7 mouse cellular contexts compared by ENCODE assay signal in genomic region chr6:60828429-60829264, GRCm38 (mm10). TPM values are rescaled to one million over a fixed set of nuclear protein-coding genes. Genes with fewer than 3 reads are reported as not detected.
DNase-seq lines count a peak whose midpoint lies in the region; ATAC-seq and TF ChIP-seq lines count a peak whose summit lies in the region.

No protein-coding gene starts in this region.

- no peaks in the 10 kb centered on the region for H3K27me3 ChIP-seq in forebrain, embryonic 11.5 days (ENCODE audit: control insufficient read depth, insufficient read depth, low read length)
- H3K27me3 ChIP-seq in hindbrain, postnatal 0 days (ENCODE audit: insufficient read depth, low read length) = no peaks in the 10 kb centered on the region

- peak; percentile 15; the same call in 1 of the 2 replicates for TF ChIP-seq CTCF in hindbrain, postnatal 0 days (IDR thresholded peaks at IDR 0.05; ENCODE audit: low read depth)
- TF ChIP-seq CTCF in left cerebral cortex, adult 2 months (IDR thresholded peaks at IDR 0.05) = no peak

- H3K4me1 ChIP-seq in forebrain, embryonic 11.5 days (replicated peaks; ENCODE audit: control insufficient read depth, insufficient read depth, low read length) = no peaks in the 10 kb centered on the region
- H3K4me1 ChIP-seq in hindbrain, postnatal 0 days (ENCODE audit: insufficient read depth, low read length) = peaks cover 5% of the 10 kb centered on the region

- peak overlapping the region; percentile 66 for H3K9ac ChIP-seq in forebrain, embryonic 11.5 days (ENCODE audit: low read length)
- peak overlapping the region; percentile 64 for H3K9ac ChIP-seq in hindbrain, postnatal 0 days (replicated peaks; ENCODE audit: low read length)

- no peaks in the 10 kb centered on the region for H3K9me3 ChIP-seq in forebrain, embryonic 11.5 days (ENCODE audit: control insufficient read depth, low read length)
- no peaks in the 10 kb centered on the region for H3K9me3 ChIP-seq in hindbrain, postnatal 0 days (ENCODE audit: low read length)

- no peak overlapping the region; the same call in 1 of the 2 replicates for H3K27ac ChIP-seq in forebrain, embryonic 11.5 days (ENCODE audit: low read depth, low read length)
- peak overlapping the region; percentile 89 for H3K27ac ChIP-seq in hindbrain, postnatal 0 days
- peak overlapping the region; percentile 91 for H3K27ac ChIP-seq in left cerebral cortex, adult 2 months

- no peaks in the 10 kb centered on the region for H3K36me3 ChIP-seq in forebrain, embryonic 11.5 days (ENCODE audit: control insufficient read depth, insufficient read depth, low read length)
- no peaks in the 10 kb centered on the region for H3K36me3 ChIP-seq in hindbrain, postnatal 0 days (ENCODE audit: insufficient read depth, low read length)

- 1% methylated on average over 35 of the region's 35 CpGs for whole genome bisulfite sequencing in forebrain, embryonic 11.5 days
- under 1% methylated on average over 33 of the region's 35 CpGs for WGBS in hindbrain, postnatal 0 days

- DNase-seq in adrenal gland, adult 18-20 months (ENCODE audit: low spot score in 2 of 2) = peak; percentile 25 to 37
- DNase-seq in forebrain, embryonic 11.5 days (ENCODE audit: low spot score) = peak; percentile 86
- peak; percentile 84 for DNase-seq in hindbrain, postnatal 0 days (ENCODE audit: low spot score)
- peak; percentile 83 to 86 for DNase-seq in left cerebral cortex, adult 2 months (ENCODE audit: extremely low spot score in 1 of 2, low spot score in 2 of 2)
- peak; percentile 76 for DNase-seq in right cerebral cortex, postnatal 4 days

- ATAC-seq in cerebellum, adult (ENCODE audit: insufficient number of reproducible peaks, low FRiP score, low TSS enrichment) = peak; percentile 92
- ATAC-seq in forebrain, embryonic 11.5 days (replicated peaks; ENCODE audit: low FRiP score) = peak; percentile 93
- peak; percentile 93 for ATAC-seq in hindbrain, postnatal 0 days
- ATAC-seq in megakaryocyte, adult 5-6 weeks (ENCODE audit: poor library complexity, severe bottlenecking) = peak; percentile 59

- peak overlapping the region; percentile 44 for H3K4me3 ChIP-seq in forebrain, embryonic 11.5 days (ENCODE audit: low read depth, low read length)
- H3K4me3 ChIP-seq in hindbrain, postnatal 0 days (ENCODE audit: low read length) = peak overlapping the region; percentile 47
- H3K4me3 ChIP-seq in left cerebral cortex, adult 2 months = peak overlapping the region; percentile 75

- intact Hi-C loops in left cerebral cortex, adult 2 months (cut with DNase I) = loop anchor here (1.0 kb wide), 1 partner anchor 116 kb away; no protein-coding TSS in a partner anchor

- peak overlapping the region; percentile 79 for H3K4me2 ChIP-seq in forebrain, embryonic 11.5 days (ENCODE audit: low read depth, low read length, severe bottlenecking)
- peak overlapping the region; percentile 75 for H3K4me2 ChIP-seq in hindbrain, postnatal 0 days (ENCODE audit: low read depth, low read length)

RNA-seq across cellular contexts. Expression of gene Snca, which starts 1.0 kb away (rescaled TPM):
- total RNA-seq in adrenal gland, adult 18-20 months (2021) = 1 to 10 TPM; 5.5 to 9.2 TPM
- polyA plus RNA-seq in forebrain, embryonic 11.5 days (2014; fragmentation: Nextera tagmentation; extraction: Ambion mirVana) = 22.6 and 22.7 TPM in 2 replicates
- total RNA-seq in hindbrain, postnatal 0 days (2014; rRNA removed) = 131 and 149 TPM in 2 replicates
- polyA plus RNA-seq in hindbrain, postnatal 0 days (2015; fragmentation: Nextera tagmentation; extraction: Ambion mirVana) = 392 and 408 TPM in 2 replicates
- total RNA-seq in left cerebral cortex, adult 2 months (2021) = 100 to 1,000 TPM; 306 to 330 TPM
- total RNA-seq in megakaryocyte, adult 5-6 weeks (2015) = 1.3 and 5.0 TPM in 2 replicates
- 0.55 and 2.0 TPM in 2 replicates for total RNA-seq in megakaryocyte, adult 5-6 weeks (2017)

Comparison
In these comparisons a context has a peak if more than half of its experiments do, and no peak if none do; other contexts are left out.
1. DNase-seq: peak in every context shown above with its lines; median percentile 86 in forebrain, embryonic 11.5 days; 84 in left cerebral cortex, adult 2 months; 84 in hindbrain, postnatal 0 days; 76 in right cerebral cortex, postnatal 4 days; 31 in adrenal gland, adult 18-20 months.
2. RNA of gene Snca, which starts 1.0 kb away (total RNA-seq): 306 to 330 TPM in left cerebral cortex, adult 2 months and 131 to 149 TPM in hindbrain, postnatal 0 days; 5.5 to 9.2 TPM in adrenal gland, adult 18-20 months and 0.55 to 5.0 TPM in megakaryocyte, adult 5-6 weeks; every median in the first group is over 10 times any median in the second.
3. Peak in every context shown above with its lines, with median percentiles within 50 percentile points of each other: ATAC-seq and H3K4me3 ChIP-seq.